Mouse (Mus musculus) forebrain, embryonic 14.5 days (tissue): Measurements from ENCODE around the gene Polr1c. TPM values are rescaled to one million over a fixed set of nuclear protein-coding genes. Genes with fewer than 3 reads are reported as not detected.

Experiments used
- ATAC-seq: fragments of 200-750 bp; cut with Nextera tagmentation; 2 replicates; pipeline ENCODE4 v1.8.0; 2017; ENCODE audit warnings: mild to moderate bottlenecking, moderate library complexity
- DNase-seq: peaks from one replicate; pipeline ENCODE4 v3.0.0-alpha.2; 2015; ENCODE audit warnings: low spot score
- H3K27ac ChIP-seq: fragments of 300-500 bp; sonication (generic); 2 replicates; pipeline ENCODE4 v1.5.1; 2014; ENCODE audit warnings: low read depth, mild to moderate bottlenecking, control low read depth, low read length, moderate library complexity
- H3K27me3 ChIP-seq: fragments of 300-500 bp; sonication (generic); replicated peaks from 2 replicates; pipeline ENCODE4 v1.6.1; 2014; ENCODE audit warnings: low read length, control low read depth, mixed read lengths; ENCODE audit not compliant: control insufficient read depth, insufficient read depth
- H3K36me3 ChIP-seq: fragments of 300-500 bp; sonication (generic); 2 replicates; pipeline ENCODE4 v1.6.1; 2014; ENCODE audit warnings: low read length, control low read depth; ENCODE audit not compliant: control insufficient read depth, insufficient read depth
- H3K4me1 ChIP-seq: fragments of 300-500 bp; sonication (generic); 2 replicates; pipeline ENCODE4 v1.6.1; 2014; ENCODE audit warnings: antibody characterized with exemption, low read length, control low read depth; ENCODE audit not compliant: control insufficient read depth, insufficient read depth
- H3K4me2 ChIP-seq: fragments of 300-500 bp; sonication (generic); 2 replicates; pipeline ENCODE4 v1.6.1; 2014; ENCODE audit warnings: mild to moderate bottlenecking, control low read depth, low read length
- H3K4me3 ChIP-seq: fragments of 300-500 bp; sonication (generic); 2 replicates; pipeline ENCODE4 v1.5.1; 2014; ENCODE audit warnings: low read depth, low read length, control low read depth
- H3K9ac ChIP-seq: fragments of 300-500 bp; sonication (generic); 2 replicates; pipeline ENCODE4 v1.6.1; 2014; ENCODE audit warnings: mild to moderate bottlenecking, low read length, control low read depth, moderate library complexity
- H3K9me3 ChIP-seq: fragments of 300-500 bp; sonication (generic); replicated peaks from 2 replicates; pipeline ENCODE4 v1.6.1; 2016; ENCODE audit warnings: low read length, control low read depth, mixed read lengths; ENCODE audit not compliant: control insufficient read depth
- WGBS: fragments of 180-500 bp; shearing (Covaris S2); extraction: QIAGEN DNeasy Blood & Tissue Kit; methylation state at CpG from one replicate; pipeline ENCODE4 v1.1.7; 2014; 5-methylcytosine and 5-hydroxymethylcytosine counted together
- polyA plus RNA-seq: library from polyadenylated mRNA; unstranded; fragments of >200 nt; fragmentation: Nextera tagmentation; extraction: Ambion mirVana; gene quantifications from 2 replicates; pipeline ENCODE4 v1.2.1, GENCODE M21; 2014

Gene Polr1c
- polyA plus RNA-seq, 1 experiment from 2014 or later, result 106 TPM

GRCm38 (mm10) chr17:46255147-46255546 is 7.3 kb upstream of the Polr1c start:
- Histone ChIP-seq H3K4me3 (peak overlapping the region; percentile 77; the same call in 1 of the 2 replicates), H3K9ac (peak overlapping the region; percentile 73; the same call in 1 of the 2 replicates), H3K9me3 (no peaks in the 10 kb centered on the region), H3K27me3 (0 out of 2 replicates have a peak, but pooled peaks cover 7% of the 10 kb centered on the region), H3K27ac (no peak overlapping the region), H3K4me1 (peaks cover 10% of the 10 kb centered on the region), H3K36me3 (peaks cover 53% of the 10 kb centered on the region), H3K4me2 (peak overlapping the region; percentile 98)
- WGBS, result 36% methylated on average over 6 of the region's 6 CpGs
- ATAC-seq (no peak), DNase-seq (no peak)

GRCm38 (mm10) chr17:46254106-46254505 is 6.3 kb upstream of the Polr1c start:
- Histone ChIP-seq H3K27me3 (0 out of 2 replicates have a peak, but pooled peaks cover 7% of the 10 kb centered on the region), H3K4me3 (peak overlapping the region; percentile 77), H3K9ac (peak overlapping the region; percentile 73), H3K4me1 (peaks cover 12% of the 10 kb centered on the region), H3K9me3 (no peaks in the 10 kb centered on the region), H3K36me3 (peaks cover 53% of the 10 kb centered on the region), H3K27ac (peak overlapping the region; percentile 59), H3K4me2 (peak overlapping the region; percentile 98)
- DNase-seq, result no peak
- WGBS, result 0% methylated on average over 35 of the region's 54 CpGs
- peak; percentile 56 for ATAC-seq

GRCm38 (mm10) chr17:46253452-46254084 is 5.7 kb upstream of the Polr1c start, which contains the start of gene Lrrc73:
Gene Lrrc73, plus strand, starts transcription at chr17:46253531.
- ATAC-seq, result peak; percentile 95
- peak within 1 kb of the TSS; percentile 59 for H3K27ac ChIP-seq
- WGBS, result 2% methylated on average over 46 of the region's 48 CpGs

GRCm38 (mm10) chr17:46252571-46253451 is 5.0 kb upstream of the Polr1c start:
- H3K9me3 ChIP-seq, result no peaks in the 10 kb centered on the region

More at GRCm38 (mm10) chr17:46253452-46254084, 5.7 kb upstream of the Polr1c start, which contains the start of gene Lrrc73:
- Histone ChIP-seq H3K9ac (peak within 1 kb of the TSS; percentile 73), H3K4me2 (peak within 1 kb of the TSS; percentile 98), H3K4me1 (peaks cover 17% of the 10 kb centered on the region), H3K9me3 (no peaks in the 10 kb centered on the region), H3K4me3 (peak within 1 kb of the TSS; percentile 77), H3K27me3 (0 out of 2 replicates have a peak, but pooled peaks cover 7% of the 10 kb centered on the region), H3K36me3 (peaks cover 49% of the 10 kb centered on the region)
- DNase-seq, result peak; percentile 94

GRCm38 (mm10) chr17:46251174-46251573 is 3.3 kb upstream of the Polr1c start:
- H3K27me3 ChIP-seq, result 0 out of 2 replicates have a peak, but pooled peaks cover 7% of the 10 kb centered on the region
- H3K9ac ChIP-seq, result no peak overlapping the region
- WGBS, result 83% methylated on average over 7 of the region's 7 CpGs
- DNase-seq (no peak), ATAC-seq (no peak)
- H3K4me2 ChIP-seq, result no peak overlapping the region
- no peaks in the 10 kb centered on the region for H3K9me3 ChIP-seq
- peaks cover 26% of the 10 kb centered on the region for H3K4me1 ChIP-seq
- no peak overlapping the region for H3K4me3 ChIP-seq
- no peak overlapping the region for H3K27ac ChIP-seq
- peaks cover 37% of the 10 kb centered on the region for H3K36me3 ChIP-seq

More at GRCm38 (mm10) chr17:46252571-46253451, 5.0 kb upstream of the Polr1c start:
- Histone ChIP-seq H3K9ac (peak overlapping the region; percentile 73; the same call in 1 of the 2 replicates), H3K36me3 (peaks cover 43% of the 10 kb centered on the region), H3K27me3 (0 out of 2 replicates have a peak, but pooled peaks cover 7% of the 10 kb centered on the region), H3K4me1 (peaks cover 18% of the 10 kb centered on the region), H3K4me3 (peak overlapping the region; percentile 77; the same call in 1 of the 2 replicates), H3K4me2 (peak overlapping the region; percentile 98), H3K27ac (no peak overlapping the region)
- ATAC-seq, result 0 out of 2 replicates have a peak, but pooled peaks have one; percentile 0
- WGBS, result 59% methylated on average over 14 of the region's 14 CpGs
- peak; percentile 69 for DNase-seq

GRCm38 (mm10) chr17:46248189-46248522 is 302 bp upstream of the Polr1c start:
- H3K9me3 ChIP-seq, result no peaks in the 10 kb centered on the region
- H3K4me1 ChIP-seq, result peaks cover 16% of the 10 kb centered on the region
- peak overlapping the region; percentile 29; the same call in 1 of the 2 replicates for H3K27ac ChIP-seq
- peaks cover 67% of the 10 kb centered on the region for H3K36me3 ChIP-seq
- no peaks in the 10 kb centered on the region for H3K27me3 ChIP-seq
- under 1% methylated on average over 37 of the region's 37 CpGs for WGBS
- H3K9ac ChIP-seq, result peak overlapping the region; percentile 95
- DNase-seq (no peak), ATAC-seq (peak; percentile 49)
- H3K4me3 ChIP-seq, result peak overlapping the region; percentile 98
- peak overlapping the region; percentile 86 for H3K4me2 ChIP-seq

- no peaks in the 10 kb centered on the region for H3K27me3 ChIP-seq
- no peaks in the 10 kb centered on the region for H3K9me3 ChIP-seq
- H3K4me1 ChIP-seq, result peaks cover 16% of the 10 kb centered on the region
- peaks cover 74% of the 10 kb centered on the region for H3K36me3 ChIP-seq
- no peak for ATAC-seq
- no peak for DNase-seq
- 93% methylated on average over 10 of the region's 10 CpGs for WGBS
- no peak overlapping the region for H3K27ac ChIP-seq
- H3K9ac ChIP-seq, result no peak overlapping the region
- no peak overlapping the region for H3K4me2 ChIP-seq
- H3K4me3 ChIP-seq, result no peak overlapping the region
Observed at GRCm38 (mm10) chr17:46244579-46244978, 3.3 kb downstream of the Polr1c start.

- 41% methylated on average over 2 of the region's 2 CpGs for WGBS
- ATAC-seq, result no peak
Observed at GRCm38 (mm10) chr17:46243624-46244023, 4.2 kb downstream of the Polr1c start.

More at GRCm38 (mm10) chr17:46243624-46244023, 4.2 kb downstream of the Polr1c start:
- Histone ChIP-seq H3K4me1 (peaks cover 10% of the 10 kb centered on the region), H3K4me2 (no peak overlapping the region), H3K4me3 (no peak overlapping the region), H3K9ac (no peak overlapping the region), H3K36me3 (peaks cover 77% of the 10 kb centered on the region), H3K27me3 (no peaks in the 10 kb centered on the region), H3K9me3 (no peaks in the 10 kb centered on the region), H3K27ac (no peak overlapping the region)
- no peak for DNase-seq
